Mouse (Mus musculus) CH12.LX (cell line): ENCODE measurements around the gene Ints7. TPM values are rescaled to one million over a fixed set of nuclear protein-coding genes. Genes with fewer than 3 reads are reported as not detected.

ENCODE experiments used
- DNase-seq: peaks from one replicate; pipeline ENCODE4 v3.0.0-alpha.2; 2013; ENCODE audit errors: extremely low read depth
- H3K27ac ChIP-seq: 2 replicates; pipeline ENCODE4 v1.5.1; 2012; ENCODE audit warnings: low read depth, mild to moderate bottlenecking, control low read depth, moderate library complexity; ENCODE audit not compliant: insufficient read depth
- H3K27me3 ChIP-seq: replicated peaks from 2 replicates; pipeline ENCODE3; 2012; ENCODE audit warnings: inconsistent platforms
- H3K36me3 ChIP-seq, 2 experiments: replicated peaks in 1 of 2; 2 replicates each; pipeline versions ENCODE3 to v1.6.1; 2012; ENCODE audit warnings: inconsistent platforms in 1 of 2, low read length in 1 of 2, mild to moderate bottlenecking in 1 of 2, mixed read lengths in 1 of 2, moderate library complexity in 1 of 2; ENCODE audit not compliant: control insufficient read depth in 1 of 2, insufficient read depth in 1 of 2
- H3K4me1 ChIP-seq, 2 experiments: 2 replicates each; pipeline ENCODE4 v1.6.1; 2012; ENCODE audit warnings: inconsistent platforms in 1 of 2, moderate library complexity in 1 of 2; ENCODE audit not compliant: insufficient read depth in 2 of 2, control insufficient read depth in 1 of 2
- H3K4me2 ChIP-seq: 2 replicates; pipeline ENCODE4 v1.6.1; 2012; ENCODE audit warnings: low read depth, mild to moderate bottlenecking, control low read depth; ENCODE audit not compliant: poor library complexity, insufficient read depth, severe bottlenecking
- H3K4me3 ChIP-seq, 3 experiments: fragments of 150-350 bp in 1 of 3; sonication (generic) in 1 of 3; replicated peaks in 1 of 3; 2 replicates each; pipeline versions ENCODE3 to v1.5.1; 2011 to 2012; ENCODE audit warnings: low read depth in 2 of 3, low read length in 2 of 3, mild to moderate bottlenecking in 2 of 3, moderate library complexity in 2 of 3, control low read depth in 1 of 3, improper control_type of control experiment in 1 of 3, inconsistent platforms in 1 of 3, mixed read lengths in 1 of 3; ENCODE audit not compliant: poor library complexity in 1 of 3
- H3K79me2 ChIP-seq: replicated peaks from 2 replicates; pipeline ENCODE4 v1.6.1; 2012; ENCODE audit warnings: mild to moderate bottlenecking, moderate library complexity; ENCODE audit not compliant: control insufficient read depth, poor library complexity, insufficient read depth, severe bottlenecking; ENCODE audit errors: extremely low read depth
- H3K9ac ChIP-seq: 2 replicates; pipeline ENCODE4 v1.6.1; 2012; ENCODE audit warnings: low read depth, mild to moderate bottlenecking, control low read depth, moderate library complexity; ENCODE audit not compliant: insufficient read depth
- H3K9me3 ChIP-seq: replicated peaks from 2 replicates; pipeline ENCODE3; 2012; ENCODE audit warnings: low read length, inconsistent platforms, mixed read lengths
- CHD1 ChIP-seq: IDR thresholded peaks from 2 replicates; pipeline ENCODE4 v1.6.1; 2012; ENCODE audit warnings: low read depth, low read length, improper control_type of control experiment, inconsistent platforms
- CHD2 ChIP-seq: IDR thresholded peaks from 2 replicates; pipeline ENCODE4 v1.6.1; 2011; ENCODE audit warnings: low read length, improper control_type of control experiment
- GABPA ChIP-seq: IDR thresholded peaks from 2 replicates; pipeline ENCODE4 v1.6.1; 2012; ENCODE audit warnings: low read depth, low read length, improper control_type of control experiment, inconsistent platforms; ENCODE audit not compliant: insufficient replicate concordance
- JUN ChIP-seq: IDR thresholded peaks from 2 replicates; pipeline ENCODE4 v1.6.1; 2011; ENCODE audit warnings: low read depth, mild to moderate bottlenecking, low read length, improper control_type of control experiment, moderate library complexity; ENCODE audit not compliant: insufficient read depth
- KAT2A ChIP-seq: IDR thresholded peaks from 2 replicates; pipeline ENCODE4 v1.6.1; 2012; ENCODE audit warnings: low read length, improper control_type of control experiment, inconsistent platforms; ENCODE audit not compliant: insufficient replicate concordance
- MEF2A ChIP-seq: IDR thresholded peaks from 2 replicates; pipeline ENCODE4 v1.6.1; 2014; ENCODE audit warnings: low read depth, mild to moderate bottlenecking, inconsistent platforms, low read length, improper control_type of control experiment, borderline replicate concordance
- MYC ChIP-seq: IDR thresholded peaks from 2 replicates; pipeline ENCODE4 v1.6.1; 2011; ENCODE audit warnings: low read depth, mild to moderate bottlenecking, improper control_type of control experiment, low read length
- RCOR1 ChIP-seq: conservative IDR thresholded peaks from 2 replicates; pipeline ENCODE4 v1.6.1; 2012; ENCODE audit warnings: low read depth, mild to moderate bottlenecking, inconsistent platforms, low read length, improper control_type of control experiment
- SIN3A ChIP-seq: IDR thresholded peaks from 2 replicates; pipeline ENCODE4 v1.6.1; 2012; ENCODE audit warnings: low read length, improper control_type of control experiment, inconsistent platforms
- SMC3 ChIP-seq: IDR thresholded peaks from 2 replicates; pipeline ENCODE4 v1.6.1; 2011; ENCODE audit warnings: low read depth, low read length, improper control_type of control experiment
- TCF12 ChIP-seq: IDR thresholded peaks from 2 replicates; pipeline ENCODE4 v1.6.1; 2014; ENCODE audit warnings: low read depth, mild to moderate bottlenecking, inconsistent platforms, low read length, improper control_type of control experiment
- UBTF ChIP-seq: IDR thresholded peaks from 2 replicates; pipeline ENCODE4 v1.6.1; 2012; ENCODE audit warnings: low read depth, mild to moderate bottlenecking, inconsistent platforms, low read length, improper control_type of control experiment, moderate library complexity
- USF1 ChIP-seq: IDR thresholded peaks from 2 replicates; pipeline ENCODE4 v1.6.1; 2014; ENCODE audit warnings: low read depth, mild to moderate bottlenecking, inconsistent platforms, low read length, improper control_type of control experiment
- ZC3H11A ChIP-seq: IDR thresholded peaks from 2 replicates; pipeline ENCODE4 v1.6.1; 2012; ENCODE audit warnings: low read depth, mild to moderate bottlenecking, inconsistent platforms, low read length, improper control_type of control experiment
- ZKSCAN1 ChIP-seq: IDR thresholded peaks from 2 replicates; pipeline ENCODE4 v1.6.1; 2012; ENCODE audit warnings: low read depth, inconsistent platforms, low read length, improper control_type of control experiment, borderline replicate concordance
- ZMIZ1 ChIP-seq: IDR thresholded peaks from 2 replicates; pipeline ENCODE4 v1.6.1; 2012; ENCODE audit warnings: low read depth, mild to moderate bottlenecking, inconsistent platforms, low read length, improper control_type of control experiment
- dilution Hi-C: fragments of 300-500 bp; cut with MboI; formaldehyde crosslinking; loops from 2 replicates; pipeline ENCODE4 v1.14.3; 2020; ENCODE audit warnings: low sequenced_read_pairs; ENCODE audit not compliant: extremely low pct_unique_long_range_greater_than_20kb, extremely low pct_ligation_motif_present
- in situ Hi-C: fragments of 300-500 bp; cut with MboI; formaldehyde crosslinking; loops from 3 replicates; pipeline ENCODE4 v1.14.3; 2019; ENCODE audit warnings: low sequenced_read_pairs, low pct_ligation_motif_present, low pct_unique_long_range_greater_than_20kb, mixed read lengths
- polyA plus RNA-seq: library from polyadenylated mRNA; unstranded; fragments of >175 nt; gene quantifications from 2 replicates; pipeline ENCODE4 v1.2.1, GENCODE M21; 2012; ENCODE audit warnings: low read depth; ENCODE audit not compliant: insufficient read length
- total RNA-seq, 2 experiments: library from RNA; depleted of rRNA; stranded (reverse); fragments of 300-350 nt in 1 of 2; fragments of >200 nt in 1 of 2; gene quantifications; 2 replicates each; pipeline ENCODE4 v1.2.3; 2012 to 2014

The Ints7 gene
- total and polyA plus RNA-seq, 3 experiments: 30.4 to 58.8 (median 50.5) TPM

DNA sequence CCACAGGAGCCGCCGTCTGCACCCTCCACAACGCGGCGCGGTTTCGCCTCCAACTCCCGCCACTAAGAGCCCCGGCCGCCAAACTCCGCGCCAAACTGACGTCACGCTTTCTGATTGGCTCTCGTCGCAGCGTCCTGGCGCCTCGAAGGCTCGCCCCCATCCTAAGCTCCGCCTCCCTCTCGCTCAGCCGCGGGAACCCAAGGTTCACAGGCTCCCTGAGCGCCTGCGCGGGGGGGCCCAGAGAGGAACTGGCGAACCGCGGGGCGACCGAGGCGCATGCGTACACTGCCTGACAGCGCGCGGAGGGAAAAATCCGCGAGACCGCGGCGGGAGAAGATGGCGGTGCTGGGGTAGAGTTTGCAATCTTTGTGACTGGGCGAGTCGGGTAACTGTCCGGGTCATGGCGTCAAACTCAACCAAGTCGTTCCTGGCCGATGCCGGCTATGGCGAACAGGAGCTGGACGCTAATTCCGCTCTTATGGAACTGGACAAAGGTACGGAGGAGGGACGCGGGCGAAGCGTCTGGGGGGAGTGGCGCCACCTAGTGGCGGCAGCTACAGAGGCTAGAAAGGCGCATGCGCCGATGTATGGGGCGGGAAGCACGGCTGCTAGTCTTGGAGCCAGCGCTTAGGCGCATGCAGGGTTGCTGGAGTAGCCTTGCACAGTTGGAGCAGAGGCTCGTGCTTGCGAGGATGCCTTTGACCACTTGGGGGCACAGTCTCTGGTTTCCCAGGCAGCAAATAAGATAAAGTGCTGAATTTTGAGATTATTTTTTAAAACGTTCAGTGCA is at the start of gene Ints7, which contains the start of gene Dtl (continued):
- TF ChIP-seq MYC: peak; percentile 96

DNA sequence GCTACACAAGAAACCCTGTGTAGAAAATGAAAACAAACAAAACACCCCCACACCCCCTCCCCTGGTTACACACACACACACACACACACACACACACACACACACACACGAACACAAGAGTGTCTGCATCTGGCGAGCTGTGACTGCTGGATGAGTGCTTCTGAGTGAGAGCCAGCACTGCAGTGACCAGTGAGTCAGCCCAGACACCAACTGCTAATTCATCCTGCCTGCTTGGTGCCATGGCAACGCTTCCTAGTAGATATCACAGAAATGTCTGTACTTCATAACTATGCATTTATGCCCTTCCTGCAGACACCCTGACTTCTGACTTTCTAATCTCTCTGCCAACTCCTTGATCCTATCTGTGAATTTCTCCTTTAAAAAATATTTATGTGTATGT is 48.3 kb upstream of the Ints7 start:
- Histone ChIP-seq H3K4me1 (no peaks in the 10 kb centered on the region), H3K27me3 (no peaks in the 10 kb centered on the region)

DNA sequence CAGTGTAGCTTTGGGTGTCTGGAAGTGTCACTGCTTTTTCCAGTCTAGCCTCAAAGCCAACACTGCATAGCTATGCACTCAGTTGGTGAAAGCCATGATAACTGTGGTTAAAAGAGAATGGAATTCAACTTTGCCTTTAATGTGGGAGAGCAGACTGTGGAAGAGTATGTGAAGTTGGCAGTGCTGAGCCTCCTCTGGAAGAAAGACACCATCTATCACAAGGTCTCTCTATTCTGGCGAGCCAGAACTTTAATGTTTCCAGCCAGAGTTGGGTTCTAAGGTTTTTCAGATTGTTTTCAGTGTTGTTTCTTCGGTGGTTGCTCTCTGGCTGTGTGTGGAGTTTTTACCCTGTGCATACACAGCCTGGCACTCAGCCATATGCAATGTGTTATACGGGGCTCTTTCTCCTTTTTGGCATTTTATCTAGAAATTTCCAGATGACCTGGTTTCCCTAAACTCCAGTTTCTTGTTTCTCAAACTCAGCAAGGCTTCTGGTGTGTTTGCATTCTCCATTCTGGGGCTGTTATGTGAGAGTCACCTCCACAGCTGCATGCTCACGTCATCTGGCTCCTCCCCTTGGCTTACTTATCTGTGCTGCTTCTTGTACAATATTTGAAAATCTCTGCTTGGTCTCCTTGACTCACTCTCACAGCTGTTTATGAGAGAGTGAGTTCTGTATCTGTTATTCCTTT is 47.4 kb upstream of the Ints7 start:
- no peak overlapping the region for H3K27ac ChIP-seq
- in situ Hi-C loops (loop anchor here (5.0 kb wide), 1 partner anchor 61 kb away; no protein-coding TSS in a partner anchor), dilution Hi-C loops (no loop called here)
- no peak overlapping the region for H3K4me2 ChIP-seq
- DNase-seq: no peak
- H3K27me3 ChIP-seq: no peaks in the 10 kb centered on the region
- no peak overlapping the region for H3K9ac ChIP-seq
- H3K9me3 ChIP-seq: no peaks in the 10 kb centered on the region
- TF ChIP-seq CHD2 (no peak), TCF12 (no peak), JUN (no peak), UBTF (no peak), CHD1 (no peak), ZMIZ1 (no peak), KAT2A (no peak), ZKSCAN1 (no peak), MEF2A (no peak), USF1 (no peak)
- H3K4me3 ChIP-seq: no peak overlapping the region
- H3K36me3 ChIP-seq: peaks cover 0 to 11% of the 10 kb centered on the region in 2 experiments
- H3K79me2 ChIP-seq: no peaks in the 10 kb centered on the region
- H3K4me1 ChIP-seq: no peaks in the 10 kb centered on the region

More for the DNA sequence above, 48.3 kb upstream of the Ints7 start:
- Histone ChIP-seq H3K27ac (no peak overlapping the region), H3K4me3 (no peak overlapping the region), H3K9ac (no peak overlapping the region), H3K9me3 (no peaks in the 10 kb centered on the region), H3K79me2 (no peaks in the 10 kb centered on the region), H3K4me2 (no peak overlapping the region), H3K36me3 (peaks cover 0 to 4% of the 10 kb centered on the region in 2 experiments)
- TF ChIP-seq UBTF (no peak), SIN3A (no peak), GABPA (no peak), ZC3H11A (no peak), RCOR1 (no peak), SMC3 (no peak), KAT2A (no peak), ZMIZ1 (no peak)
- dilution Hi-C loops (no loop called here), in situ Hi-C loops (loop anchor here (5.0 kb wide), 1 partner anchor 60 kb away; no protein-coding TSS in a partner anchor)
- DNase-seq: no peak
